Mouse (Mus musculus) midbrain, embryonic 10.5 days (tissue): ENCODE results near the gene Zfp644. TPM values are rescaled to one million over a fixed set of nuclear protein-coding genes. Genes with fewer than 3 reads are reported as not detected.

Experiments used
- DNase-seq: peaks from one replicate; pipeline ENCODE4 v3.0.0-alpha.2; 2017; ENCODE audit warnings: low spot score
- H3K27ac ChIP-seq: fragments of 300-500 bp; sonication (generic); replicated peaks from 2 replicates; pipeline ENCODE4 v1.5.1; 2016; ENCODE audit warnings: mild to moderate bottlenecking
- H3K27me3 ChIP-seq: fragments of 300-500 bp; sonication (generic); 2 replicates; pipeline ENCODE4 v1.6.1; 2016; ENCODE audit warnings: low read depth, mild to moderate bottlenecking; ENCODE audit not compliant: poor library complexity, severe bottlenecking
- H3K36me3 ChIP-seq: fragments of 300-500 bp; sonication (generic); 2 replicates; pipeline ENCODE4 v1.6.1; 2016; ENCODE audit warnings: mild to moderate bottlenecking, moderate library complexity
- H3K4me1 ChIP-seq: fragments of 300-500 bp; sonication (generic); 2 replicates; pipeline ENCODE4 v1.6.1; 2016
- H3K4me3 ChIP-seq: fragments of 300-500 bp; sonication (generic); 2 replicates; pipeline ENCODE4 v1.5.1; 2016; ENCODE audit warnings: mild to moderate bottlenecking, moderate library complexity
- H3K9me3 ChIP-seq: fragments of 300-500 bp; sonication (generic); replicated peaks from 2 replicates; pipeline ENCODE4 v1.6.1; 2016; ENCODE audit warnings: mild to moderate bottlenecking
- WGBS: fragments of 180-500 bp; shearing (Covaris S2); methylation state at CpG from one replicate; pipeline ENCODE4 v1.1.7; 2016; 5-methylcytosine and 5-hydroxymethylcytosine counted together
- polyA plus RNA-seq: library from polyadenylated mRNA; unstranded; fragments of >200 nt; fragmentation: Nextera tagmentation; extraction: Ambion mirVana; gene quantifications from 2 replicates; pipeline ENCODE4 v1.2.1, GENCODE M21; 2016

Zfp644 gene
- polyA plus RNA-seq, 1 experiment from 2014 or later, result 59.0 TPM

- H3K9me3 ChIP-seq, result no peaks in the 10 kb centered on the region
- H3K4me3 ChIP-seq, result peak overlapping the region; percentile 70; the same call in 1 of the 2 replicates
- peaks cover 75% of the 10 kb centered on the region for H3K27me3 ChIP-seq
- H3K4me1 ChIP-seq, result peaks cover 21% of the 10 kb centered on the region
- no peaks in the 10 kb centered on the region for H3K36me3 ChIP-seq
- WGBS, result 21% methylated on average over 4 of the region's 4 CpGs
- H3K27ac ChIP-seq, result no peak overlapping the region
- DNase-seq, result no peak
Observed at GRCm38 (mm10) chr5:106575098-106575497, 122.0 kb downstream of the Zfp644 start.

- peaks cover 75% of the 10 kb centered on the region for H3K27me3 ChIP-seq
- peaks cover 21% of the 10 kb centered on the region for H3K4me1 ChIP-seq
- peak overlapping the region; percentile 70 for H3K4me3 ChIP-seq
- no peaks in the 10 kb centered on the region for H3K9me3 ChIP-seq
- peak overlapping the region; percentile 88 for H3K27ac ChIP-seq
- WGBS, result under 1% methylated on average over 45 of the region's 45 CpGs
- H3K36me3 ChIP-seq, result no peaks in the 10 kb centered on the region
- peak; percentile 93 for DNase-seq
Observed at GRCm38 (mm10) chr5:106574560-106574946, 122.5 kb downstream of the Zfp644 start.

DNA sequence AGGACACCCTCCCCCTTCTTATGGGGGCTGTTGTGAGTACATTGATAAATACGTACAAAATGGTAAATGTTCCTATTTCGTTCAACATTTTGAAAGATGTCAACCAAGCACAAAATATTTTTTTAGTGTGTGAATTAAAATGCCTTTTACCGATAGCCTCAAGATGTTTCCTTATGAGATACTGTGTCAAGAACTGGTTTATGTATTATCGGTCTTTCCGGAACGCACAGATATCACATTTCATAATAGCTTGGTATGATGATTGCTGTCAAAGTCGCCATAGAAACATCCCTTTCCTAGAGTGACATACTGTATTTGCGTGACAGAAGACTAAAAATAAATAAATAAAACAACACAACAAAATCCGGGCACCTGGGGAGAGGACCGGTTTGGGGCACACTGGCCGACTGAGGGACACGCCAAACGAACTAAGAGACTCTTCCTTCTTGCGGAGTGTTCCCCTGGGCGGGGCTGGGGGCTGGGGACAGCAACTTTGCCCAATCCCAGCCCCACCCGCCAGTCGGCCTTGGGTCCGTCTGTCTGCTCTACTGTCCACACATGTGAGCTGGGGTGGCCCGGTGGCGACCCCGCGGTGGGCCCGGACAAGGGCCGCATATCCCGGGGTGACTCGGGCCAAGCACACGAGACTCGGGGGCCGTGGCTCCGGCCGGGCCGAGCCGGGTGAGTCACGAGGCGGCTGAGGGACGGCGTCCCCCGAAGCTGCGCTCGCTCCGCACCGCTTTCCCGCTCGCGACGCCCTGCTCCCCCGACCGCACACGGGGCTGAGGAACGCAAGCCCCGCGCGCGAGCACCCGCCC lies 123.1 kb downstream of the Zfp644 start:
- peaks cover 21% of the 10 kb centered on the region for H3K4me1 ChIP-seq
- WGBS, result 6% methylated on average over 55 of the region's 55 CpGs
- H3K27ac ChIP-seq, result peak overlapping the region; percentile 88
- no peaks in the 10 kb centered on the region for H3K9me3 ChIP-seq
- no peaks in the 10 kb centered on the region for H3K36me3 ChIP-seq
- peaks cover 75% of the 10 kb centered on the region for H3K27me3 ChIP-seq
- DNase-seq, result no peak
- peak overlapping the region; percentile 70 for H3K4me3 ChIP-seq

Other genes with a start within 250 kb of the Zfp644 start
- gene Barhl2, start 239.1 kb downstream of the Zfp644 start, polyA plus RNA-seq, result 4.4 and 5.3 TPM in 2 replicates
- gene Gm17304, start 88.2 kb downstream of the Zfp644 start, polyA plus RNA-seq, result not detected in 2 replicates
- gene Hfm1, start 229.0 kb upstream of the Zfp644 start, polyA plus RNA-seq, result 3.8 and 5.2 TPM in 2 replicates